Mouse (Mus musculus): ENCODE results near the gene Sh3glb1.
A peak's percentile ranks its signal among the peaks of the same experiment; 100 is the strongest.

Gene Sh3glb1

GRCm38 (mm10) chr3:144669944-144670874, 49.9 kb downstream of the Sh3glb1 start:
- DNase-seq (ENCODE audit: low spot score), result no peak

- DNase-seq (ENCODE audit: low spot score), result no peak
Observed at GRCm38 (mm10) chr3:144669457-144669864, 50.7 kb downstream of the Sh3glb1 start.

GRCm38 (mm10) chr3:144668949-144669348, 51.2 kb downstream of the Sh3glb1 start:
- no peak for DNase-seq (ENCODE audit: low spot score)

GRCm38 (mm10) chr3:144668039-144668438, 52.1 kb downstream of the Sh3glb1 start:
- DNase-seq (ENCODE audit: low spot score), result no peak

GRCm38 (mm10) chr3:144664363-144665299, 55.5 kb downstream of the Sh3glb1 start:
- DNase-seq (ENCODE audit: low spot score), result peak; percentile 15

GRCm38 (mm10) chr3:144663415-144664093, 56.6 kb downstream of the Sh3glb1 start:
- no peak for DNase-seq (ENCODE audit: low spot score)

- no peak for DNase-seq (ENCODE audit: low spot score)
Observed at GRCm38 (mm10) chr3:144662215-144662852, 57.8 kb downstream of the Sh3glb1 start.

- DNase-seq (ENCODE audit: low spot score), result no peak
Observed at GRCm38 (mm10) chr3:144661439-144661838, 58.7 kb downstream of the Sh3glb1 start.

GRCm38 (mm10) chr3:144644202-144644601, 75.9 kb downstream of the Sh3glb1 start:
- no peak for DNase-seq (ENCODE audit: low spot score)

- peak; percentile 43 for DNase-seq (ENCODE audit: low spot score)
Observed at GRCm38 (mm10) chr3:144643301-144643871, 76.7 kb downstream of the Sh3glb1 start.

- DNase-seq (ENCODE audit: low spot score), result no peak
Observed at GRCm38 (mm10) chr3:144642141-144642540, 78.0 kb downstream of the Sh3glb1 start.

GRCm38 (mm10) chr3:144640033-144640432, 80.1 kb downstream of the Sh3glb1 start:
- no peak for DNase-seq (ENCODE audit: low spot score)

GRCm38 (mm10) chr3:144639387-144639786, 80.7 kb downstream of the Sh3glb1 start:
- no peak for DNase-seq (ENCODE audit: low spot score)

- DNase-seq (ENCODE audit: low spot score), result no peak
Observed at GRCm38 (mm10) chr3:144638110-144638509, 82.0 kb downstream of the Sh3glb1 start.

- no peak for DNase-seq (ENCODE audit: low spot score)
Observed at GRCm38 (mm10) chr3:144635236-144635635, 84.9 kb downstream of the Sh3glb1 start.
